ENCODE assay signal across 11 mouse cellular contexts in genomic region chr1:194624973-194625372, GRCm38 (mm10). TPM values are rescaled to one million over a fixed set of nuclear protein-coding genes. Genes with fewer than 3 reads are reported as not detected.
DNase-seq lines count a peak whose midpoint lies in the region; ATAC-seq and TF ChIP-seq lines count a peak whose summit lies in the region.
"Had no signal": no experiment of that assay in that cellular context is flagged by ENCODE, and none has a peak within 500 bp of the region (broad histone marks: within the 10 kb centered on the region; RNA-seq: fewer than 3 reads in every experiment).

No protein-coding gene starts in this region.

- no peaks in the 10 kb centered on the region for H3K9me3 ChIP-seq in intestine, postnatal 0 days (ENCODE audit: control insufficient read depth)
- H3K9me3 ChIP-seq in intestine, embryonic 16.5 days (ENCODE audit: control insufficient read depth, low read length), result no peaks in the 10 kb centered on the region
- H3K9me3 ChIP-seq in embryonic facial prominence, embryonic 13.5 days, result no peaks in the 10 kb centered on the region
- no peaks in the 10 kb centered on the region for H3K9me3 ChIP-seq in midbrain, embryonic 10.5 days (replicated peaks)
- H3K9me3 ChIP-seq: liver, embryonic 13.5 days had no signal

- peak overlapping the region; percentile 45; the same call in 1 of the 2 replicates for H3K4me2 ChIP-seq in intestine, postnatal 0 days (replicated peaks; ENCODE audit: low read depth)
- H3K4me2 ChIP-seq in intestine, embryonic 16.5 days (ENCODE audit: low read depth, low read length), result no peak overlapping the region
- peak overlapping the region; percentile 34 for H3K4me2 ChIP-seq in embryonic facial prominence, embryonic 13.5 days
- H3K4me2 ChIP-seq: liver, embryonic 13.5 days had no signal

- H3K4me3 ChIP-seq in intestine, postnatal 0 days (ENCODE audit: low read depth, low read length), result no peak overlapping the region
- H3K4me3 ChIP-seq in intestine, embryonic 16.5 days (ENCODE audit: low read length), result no peak overlapping the region
- H3K4me3 ChIP-seq in embryonic facial prominence, embryonic 13.5 days, result no peak overlapping the region
- 0 out of 2 replicates have a peak overlapping the region, but pooled peaks have one; percentile 22 for H3K4me3 ChIP-seq in midbrain, embryonic 10.5 days
- H3K4me3 ChIP-seq: erythroblast, embryonic 14.5 days; liver, embryonic 13.5 days had no signal

- H3K27ac ChIP-seq in intestine, postnatal 0 days (ENCODE audit: low read depth, low read length), result no peak overlapping the region
- H3K27ac ChIP-seq in intestine, embryonic 16.5 days (ENCODE audit: low read length), result no peak overlapping the region
- H3K27ac ChIP-seq in embryonic facial prominence, embryonic 13.5 days, result no peak overlapping the region
- peak overlapping the region; percentile 2; the same call in 1 of the 2 replicates for H3K27ac ChIP-seq in midbrain, embryonic 10.5 days (replicated peaks)
- H3K27ac ChIP-seq: liver, embryonic 13.5 days had no signal

- H3K4me1 ChIP-seq in intestine, postnatal 0 days (replicated peaks; ENCODE audit: control insufficient read depth, insufficient read depth, low read length), result peaks cover 5% of the 10 kb centered on the region; the same call in 1 of the 2 replicates
- peaks cover 35% of the 10 kb centered on the region for H3K4me1 ChIP-seq in intestine, embryonic 16.5 days (ENCODE audit: control insufficient read depth, insufficient read depth, low read length)
- peaks cover 73% of the 10 kb centered on the region for H3K4me1 ChIP-seq in embryonic facial prominence, embryonic 13.5 days
- H3K4me1 ChIP-seq in midbrain, embryonic 10.5 days, result peaks cover 99% of the 10 kb centered on the region

- H3K36me3 ChIP-seq in intestine, postnatal 0 days (ENCODE audit: control insufficient read depth, insufficient read depth), result no peaks in the 10 kb centered on the region
- H3K36me3 ChIP-seq in intestine, embryonic 16.5 days (ENCODE audit: control insufficient read depth, insufficient read depth, low read length), result no peaks in the 10 kb centered on the region
- H3K36me3 ChIP-seq in embryonic facial prominence, embryonic 13.5 days, result no peaks in the 10 kb centered on the region
- no peaks in the 10 kb centered on the region for H3K36me3 ChIP-seq in midbrain, embryonic 10.5 days
- H3K36me3 ChIP-seq: liver, embryonic 13.5 days had no signal

- DNase-seq in brain, adult 2 months (ENCODE audit: low read depth, low spot score), result peak; percentile 44
- DNase-seq in midbrain, embryonic 10.5 days (ENCODE audit: low spot score), result no peak
- no peak for DNase-seq in layer of hippocampus, postnatal 25 days (ENCODE audit: extremely low spot score in 1 of 2, low spot score in 1 of 2)
- no peak for DNase-seq in thymus, adult 18-20 months
- DNase-seq: liver, embryonic 13.5 days; spleen, adult 18-20 months had no signal

- no peak for ATAC-seq in intestine, postnatal 0 days
- no peak for ATAC-seq in intestine, embryonic 16.5 days
- no peak for ATAC-seq in embryonic facial prominence, embryonic 13.5 days (ENCODE audit: insufficient number of reproducible peaks, insufficient read depth, low FRiP score, low TSS enrichment, low read depth)
- ATAC-seq: inflammation-experienced regulatory T-cells, adult 6 months had no signal

- no peak for TF ChIP-seq CTCF in intestine, postnatal 0 days (IDR thresholded peaks at IDR 0.05; ENCODE audit: low read depth)

- H3K9ac ChIP-seq in intestine, postnatal 0 days (ENCODE audit: low read depth, low read length), result no peak overlapping the region
- no peak overlapping the region for H3K9ac ChIP-seq in intestine, embryonic 16.5 days (ENCODE audit: low read depth, low read length)
- H3K9ac ChIP-seq in embryonic facial prominence, embryonic 13.5 days, result no peak overlapping the region
- H3K9ac ChIP-seq: liver, embryonic 13.5 days had no signal

- WGBS in intestine, postnatal 0 days, result 61% methylated on average over 4 of the region's 4 CpGs
- 49% methylated on average over 4 of the region's 4 CpGs for WGBS in intestine, embryonic 16.5 days
- 39% methylated on average over 4 of the region's 4 CpGs for WGBS in embryonic facial prominence, embryonic 13.5 days
- 38% methylated on average over 4 of the region's 4 CpGs for WGBS in midbrain, embryonic 10.5 days

- H3K27me3 ChIP-seq in intestine, postnatal 0 days (replicated peaks; ENCODE audit: control insufficient read depth, insufficient read depth, low read length), result no peaks in the 10 kb centered on the region
- no peaks in the 10 kb centered on the region for H3K27me3 ChIP-seq in intestine, embryonic 16.5 days (replicated peaks; ENCODE audit: control insufficient read depth, insufficient read depth, low read length)
- peaks cover 8% of the 10 kb centered on the region; the same call in 1 of the 2 replicates for H3K27me3 ChIP-seq in embryonic facial prominence, embryonic 13.5 days
- H3K27me3 ChIP-seq in midbrain, embryonic 10.5 days (ENCODE audit: low read depth, poor library complexity, severe bottlenecking), result peaks cover 23% of the 10 kb centered on the region; the same call in 1 of the 2 replicates

RNA-seq across cellular contexts. Expression of gene Plxna2, which starts 7.0 kb away (rescaled TPM):
- polyA plus RNA-seq in intestine, postnatal 0 days (2015; fragmentation: Nextera tagmentation; extraction: Ambion mirVana), result 4.1 and 4.6 TPM in 2 replicates
- 4.3 and 4.6 TPM in 2 replicates for polyA plus RNA-seq in intestine, embryonic 16.5 days (2015; fragmentation: Nextera tagmentation; extraction: Ambion mirVana)
- 10.3 and 10.7 TPM in 2 replicates for polyA plus RNA-seq in embryonic facial prominence, embryonic 13.5 days (2015; fragmentation: Nextera tagmentation; extraction: Ambion mirVana)
- 9.2 and 11.2 TPM in 2 replicates for polyA plus RNA-seq in midbrain, embryonic 10.5 days (2016; fragmentation: Nextera tagmentation; extraction: Ambion mirVana)
- 10 to 100 TPM; 65.2 to 77.2 TPM for total RNA-seq in layer of hippocampus, postnatal 25 days (2021)
